Mouse (Mus musculus): Measurements from ENCODE around the gene 1700092M07Rik. TPM values are rescaled to one million over a fixed set of nuclear protein-coding genes. Genes with fewer than 3 reads are reported as not detected.
"Not testable (repeated sequence)": the region's sequence is repeated elsewhere in the genome, so short reads cannot be mapped to it uniquely, and the experiment has no call there.

Gene 1700092M07Rik
- polyA plus RNA-seq, 2 experiments = 1.6 to 3.2 TPM

GRCm38 (mm10) chr19:8726609-8727390, 13.7 kb upstream of the 1700092M07Rik start:
- H3K4me2 ChIP-seq (replicated peaks; ENCODE audit: low read depth, low read length, severe bottlenecking) = no peak overlapping the region
- H3K36me3 ChIP-seq (ENCODE audit: control insufficient read depth, insufficient read depth, low read length) = peaks cover 33% of the 10 kb centered on the region
- ATAC-seq (ENCODE audit: low FRiP score, low read depth) = no peak

GRCm38 (mm10) chr19:8727495-8728114, 12.9 kb upstream of the 1700092M07Rik start:
- Histone ChIP-seq H3K27me3 (ENCODE audit: control insufficient read depth, insufficient read depth, low read length) (no peaks in the 10 kb centered on the region), H3K4me2 (replicated peaks; ENCODE audit: low read depth, low read length, severe bottlenecking) (no peak overlapping the region), H3K27ac (replicated peaks; ENCODE audit: low read depth, low read length) (no peak overlapping the region), H3K9me3 (ENCODE audit: control insufficient read depth, low read length) (no peaks in the 10 kb centered on the region), H3K4me1 (ENCODE audit: control insufficient read depth, insufficient read depth, low read length) (peaks cover 11% of the 10 kb centered on the region), H3K4me3 (replicated peaks; ENCODE audit: low read length) (no peak overlapping the region), H3K36me3 (ENCODE audit: control insufficient read depth, insufficient read depth, low read length) (peaks cover 33% of the 10 kb centered on the region), H3K9ac (ENCODE audit: low read depth, low read length, severe bottlenecking) (no peak overlapping the region)
- DNase-seq (ENCODE audit: low spot score) (no peak), ATAC-seq (ENCODE audit: low FRiP score, low read depth) (no peak)
- WGBS = 25% methylated on average over 5 of the region's 5 CpGs
- no peak for TF ChIP-seq POLR2A (IDR thresholded peaks at IDR 0.05; ENCODE audit: borderline replicate concordance, extremely low read depth, insufficient read depth, insufficient read length)

More at GRCm38 (mm10) chr19:8726609-8727390, 13.7 kb upstream of the 1700092M07Rik start:
- WGBS = 22% methylated on average over 3 of the region's 3 CpGs
- no peak overlapping the region for H3K9ac ChIP-seq (ENCODE audit: low read depth, low read length, severe bottlenecking)
- H3K9me3 ChIP-seq (ENCODE audit: control insufficient read depth, low read length) = no peaks in the 10 kb centered on the region
- no peak for TF ChIP-seq POLR2A (IDR thresholded peaks at IDR 0.05; ENCODE audit: borderline replicate concordance, extremely low read depth, insufficient read depth, insufficient read length)
- no peak for DNase-seq (ENCODE audit: low spot score)
- H3K27me3 ChIP-seq (ENCODE audit: control insufficient read depth, insufficient read depth, low read length) = no peaks in the 10 kb centered on the region
- no peak overlapping the region for H3K4me3 ChIP-seq (replicated peaks; ENCODE audit: low read length)
- no peak overlapping the region for H3K27ac ChIP-seq (replicated peaks; ENCODE audit: low read depth, low read length)
- H3K4me1 ChIP-seq (ENCODE audit: control insufficient read depth, insufficient read depth, low read length) = peaks cover 16% of the 10 kb centered on the region

DNA sequence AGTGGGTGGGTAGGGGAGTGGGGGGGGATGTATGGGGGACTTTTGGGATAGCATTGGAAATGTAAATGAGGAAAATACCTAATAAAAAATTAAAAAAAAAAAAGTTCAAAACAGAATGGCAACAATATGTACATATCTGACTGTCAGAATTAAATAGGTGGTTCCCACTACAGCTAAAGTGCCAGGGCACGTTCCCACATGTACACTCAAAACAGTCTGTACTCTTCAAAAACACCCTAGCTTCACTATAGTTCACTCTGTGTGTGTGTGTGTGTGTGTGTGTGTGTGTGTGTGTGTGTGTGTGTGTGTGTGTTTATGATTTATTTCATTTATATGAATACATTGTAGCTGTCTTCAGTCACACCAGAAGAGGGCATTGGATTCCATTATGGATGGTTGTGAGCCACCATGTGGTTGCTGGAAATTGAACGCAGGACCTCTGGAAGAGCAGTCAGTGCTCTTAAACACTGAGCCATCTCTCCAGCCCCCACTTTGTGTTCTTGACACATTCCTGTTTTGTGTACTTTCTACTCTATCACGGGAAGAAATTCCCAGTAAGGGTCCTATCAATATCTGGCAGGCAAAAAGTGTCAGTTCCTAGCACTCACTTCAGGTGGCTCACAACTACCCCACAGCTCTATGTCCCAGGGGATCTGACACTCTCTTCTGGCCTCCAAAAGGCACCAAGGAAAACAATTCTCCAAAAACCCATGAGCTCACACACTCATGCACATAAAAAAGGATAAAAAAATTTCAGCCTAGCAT, 12.0 kb upstream of the 1700092M07Rik start:
- H3K27me3 ChIP-seq (ENCODE audit: control insufficient read depth, insufficient read depth, low read length); DNase-seq (ENCODE audit: low spot score); ATAC-seq (ENCODE audit: low FRiP score, low read depth); H3K4me3 ChIP-seq (replicated peaks; ENCODE audit: low read length); H3K9ac ChIP-seq (ENCODE audit: low read depth, low read length, severe bottlenecking); H3K27ac ChIP-seq (replicated peaks; ENCODE audit: low read depth, low read length); H3K9me3 ChIP-seq (ENCODE audit: control insufficient read depth, low read length); H3K4me2 ChIP-seq (replicated peaks; ENCODE audit: low read depth, low read length, severe bottlenecking): not testable (repeated sequence)
- H3K4me1 ChIP-seq (ENCODE audit: control insufficient read depth, insufficient read depth, low read length) = peaks cover 11% of the 10 kb centered on the region
- H3K36me3 ChIP-seq (ENCODE audit: control insufficient read depth, insufficient read depth, low read length) = peaks cover 33% of the 10 kb centered on the region
- WGBS = 52% methylated on average over 3 of the region's 3 CpGs

DNA sequence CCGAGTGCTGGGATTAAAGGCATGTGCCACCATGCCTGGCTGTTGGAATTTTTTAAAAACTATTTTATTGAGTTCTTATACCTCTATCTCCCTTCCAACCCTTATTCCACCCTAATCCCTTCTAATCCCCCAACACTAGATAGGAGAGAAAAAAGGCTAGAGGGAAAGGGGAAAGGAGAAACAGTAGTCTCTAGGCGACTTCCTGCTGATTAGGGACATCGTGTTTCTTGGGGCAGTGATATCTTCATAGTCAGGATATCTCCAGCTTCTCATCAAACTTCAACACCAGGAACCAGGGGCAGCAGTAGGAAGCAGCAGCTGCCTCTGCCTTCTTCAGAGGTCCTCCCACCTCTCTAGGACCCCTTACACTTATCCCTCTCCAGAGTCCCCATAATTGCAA, 6.2 kb upstream of the 1700092M07Rik start:
- Histone ChIP-seq H3K27me3 (ENCODE audit: control insufficient read depth, insufficient read depth, low read length) (no peaks in the 10 kb centered on the region), H3K9me3 (ENCODE audit: control insufficient read depth, low read length) (no peaks in the 10 kb centered on the region), H3K4me3 (replicated peaks; ENCODE audit: low read length) (no peak overlapping the region), H3K36me3 (ENCODE audit: control insufficient read depth, insufficient read depth, low read length) (peaks cover 19% of the 10 kb centered on the region), H3K4me2 (replicated peaks; ENCODE audit: low read depth, low read length, severe bottlenecking) (no peak overlapping the region), H3K27ac (replicated peaks; ENCODE audit: low read depth, low read length) (no peak overlapping the region), H3K9ac (ENCODE audit: low read depth, low read length, severe bottlenecking) (no peak overlapping the region), H3K4me1 (ENCODE audit: control insufficient read depth, insufficient read depth, low read length) (peaks cover 7% of the 10 kb centered on the region; the same call in 1 of the 2 replicates)
- TF ChIP-seq POLR2A (IDR thresholded peaks at IDR 0.05; ENCODE audit: borderline replicate concordance, extremely low read depth, insufficient read depth, insufficient read length) = no peak
- no peak for ATAC-seq (ENCODE audit: low FRiP score, low read depth)
- 66% methylated on average over 3 of the region's 3 CpGs for WGBS
- no peak for DNase-seq (ENCODE audit: low spot score)

Data from limb, embryonic 14.5 days (tissue).